14 mouse cellular contexts compared by ENCODE assay signal in the genomic region with DNA sequence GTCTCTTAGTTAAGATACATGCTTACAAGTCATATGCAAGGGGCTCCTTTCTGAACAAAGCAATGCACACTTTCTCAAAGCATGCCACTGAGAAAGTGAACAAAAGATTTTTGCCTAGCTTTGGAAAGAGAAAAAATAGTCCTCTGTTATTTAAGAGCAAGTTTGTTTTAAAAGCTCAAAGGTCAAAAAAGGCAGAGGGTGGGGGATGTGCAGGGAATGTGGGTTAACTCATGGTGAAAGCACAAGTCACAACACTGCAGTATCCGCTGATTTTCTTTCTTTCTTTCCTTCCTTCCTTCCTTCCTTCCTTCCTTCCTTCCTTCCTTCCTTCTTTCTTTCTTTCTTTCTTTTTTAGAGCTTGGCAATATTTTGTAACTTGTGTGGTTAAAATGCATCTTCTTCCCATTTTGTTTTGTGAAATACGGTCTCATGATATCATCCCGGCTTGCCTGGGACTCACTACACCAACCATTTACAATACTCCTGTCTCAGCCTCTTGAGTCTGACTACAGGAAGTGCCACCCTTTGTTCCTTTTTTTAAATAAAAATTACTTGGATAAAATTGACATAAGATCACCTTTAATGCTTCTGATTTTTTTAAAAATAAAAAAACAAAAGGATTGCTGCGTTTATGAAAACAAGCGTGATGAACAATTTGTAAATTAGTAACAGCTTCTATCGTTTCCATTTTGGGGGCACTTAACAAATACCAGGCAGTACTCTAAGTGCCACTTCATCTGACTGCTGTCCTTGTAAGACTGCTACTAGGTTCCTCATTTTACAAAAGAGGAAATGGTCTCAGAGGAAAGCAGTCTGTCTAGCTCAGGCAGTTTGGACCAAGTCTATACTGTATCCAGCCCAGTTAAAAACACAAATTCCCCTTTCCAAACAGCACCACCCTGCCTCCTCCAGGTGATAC. TPM values are rescaled to one million over a fixed set of nuclear protein-coding genes. Genes with fewer than 3 reads are reported as not detected.
DNase-seq lines count a peak whose midpoint lies in the region.
"Had no signal": no experiment of that assay in that cellular context is flagged by ENCODE, and none has a peak within 500 bp of the region (broad histone marks: within the 10 kb centered on the region; RNA-seq: fewer than 3 reads in every experiment).

No protein-coding gene starts in this region.

- no peak overlapping the region for H3K27ac ChIP-seq in midbrain, embryonic 10.5 days (replicated peaks)
- H3K27ac ChIP-seq: hindbrain, embryonic 15.5 days; neural tube, embryonic 12.5 days had no signal

- no peak overlapping the region for H3K4me3 ChIP-seq in midbrain, embryonic 10.5 days
- H3K4me3 ChIP-seq: hindbrain, embryonic 15.5 days; neural tube, embryonic 12.5 days had no signal

- 88% methylated on average over 6 of the region's 6 CpGs for WGBS in midbrain, embryonic 10.5 days

- no peaks in the 10 kb centered on the region for H3K9me3 ChIP-seq in midbrain, embryonic 10.5 days (replicated peaks)
- H3K9me3 ChIP-seq: hindbrain, embryonic 15.5 days; neural tube, embryonic 12.5 days had no signal

- DNase-seq in embryo, embryonic 10.5 days (ENCODE audit: low spot score), result peak; percentile 15
- no peak for DNase-seq in embryo, embryonic 10 days (ENCODE audit: low spot score)
- DNase-seq in lung, postnatal 25 days (ENCODE audit: low spot score), result peak; percentile 38
- DNase-seq in lung, postnatal 14 days, result no peak
- peak; percentile 71 to 83 for DNase-seq in kidney, postnatal 36 days
- peak; percentile 81 for DNase-seq in splenic B cell, adult 2 months (ENCODE audit: low read depth, low spot score)
- no peak for DNase-seq in right cerebral cortex, postnatal 10 days (ENCODE audit: low spot score in 2 of 2)
- DNase-seq in midbrain, embryonic 10.5 days (ENCODE audit: low spot score), result no peak
- DNase-seq: adrenal gland, postnatal 25 days; cerebellum, adult 9-11 months; right cerebral cortex, postnatal 14 days had no signal

- peaks cover 20% of the 10 kb centered on the region for H3K4me1 ChIP-seq in midbrain, embryonic 10.5 days

- no peaks in the 10 kb centered on the region for H3K27me3 ChIP-seq in splenic B cell, adult 2 months (ENCODE audit: control insufficient read depth, insufficient read depth, low read length, poor library complexity, severe bottlenecking)
- H3K27me3 ChIP-seq in midbrain, embryonic 10.5 days (ENCODE audit: low read depth, poor library complexity, severe bottlenecking), result no peaks in the 10 kb centered on the region
- H3K27me3 ChIP-seq: hindbrain, embryonic 15.5 days; neural tube, embryonic 12.5 days; Patski had no signal

- peaks cover 8% of the 10 kb centered on the region; the same call in 1 of the 2 replicates for H3K36me3 ChIP-seq in splenic B cell, adult 2 months (ENCODE audit: control insufficient read depth, insufficient read depth, low read length, poor library complexity, severe bottlenecking)
- H3K36me3 ChIP-seq in midbrain, embryonic 10.5 days, result peaks cover 31% of the 10 kb centered on the region
- H3K36me3 ChIP-seq: hindbrain, embryonic 15.5 days; neural tube, embryonic 12.5 days had no signal

RNA-seq across cellular contexts. Expression of a gene that starts 5.0 kb away (rescaled TPM):
- polyA plus RNA-seq in midbrain, embryonic 10.5 days (2016; fragmentation: Nextera tagmentation; extraction: Ambion mirVana), result 272 and 294 TPM in 2 replicates

Comparison
In these comparisons a context has a peak if more than half of its experiments do, and no peak if none do; other contexts are left out.
1. DNase-seq: peak in embryo, embryonic 10.5 days (single experiment), lung, postnatal 25 days (single experiment), kidney, postnatal 36 days (2 of 2) and splenic B cell, adult 2 months (single experiment); none in embryo, embryonic 10 days (single experiment), lung, postnatal 14 days (single experiment), right cerebral cortex, postnatal 10 days (0 of 2) and midbrain, embryonic 10.5 days (single experiment).